Mouse (Mus musculus): ENCODE data around the gene Igll1. TPM values are rescaled to one million over a fixed set of nuclear protein-coding genes. Genes with fewer than 3 reads are reported as not detected.
"Not testable (repeated sequence)": the region's sequence is repeated elsewhere in the genome, so short reads cannot be mapped to it uniquely, and the experiment has no call there.

The Igll1 gene
- polyA plus RNA-seq, 1 experiment from 2014 or later = not detected

- no peak for ATAC-seq
- WGBS = 77% methylated on average over 13 of the region's 13 CpGs
- Histone ChIP-seq H3K27ac (ENCODE audit: low read depth, low read length) (no peak overlapping the region), H3K36me3 (ENCODE audit: control insufficient read depth, insufficient read depth, low read length) (no peaks in the 10 kb centered on the region), H3K4me3 (ENCODE audit: low read length) (no peak overlapping the region), H3K4me2 (ENCODE audit: low read length) (no peak overlapping the region), H3K9ac (ENCODE audit: low read depth, low read length) (no peak overlapping the region), H3K4me1 (ENCODE audit: control insufficient read depth, insufficient read depth, low read depth, low read length) (no peaks in the 10 kb centered on the region), H3K9me3 (ENCODE audit: control insufficient read depth, low read length) (no peaks in the 10 kb centered on the region), H3K27me3 (replicated peaks; ENCODE audit: control insufficient read depth, insufficient read depth, low read length) (no peaks in the 10 kb centered on the region)
Measured at GRCm38 (mm10) chr16:16856731-16857476, 6.9 kb downstream of the Igll1 start.

GRCm38 (mm10) chr16:16856054-16856453 is 7.7 kb downstream of the Igll1 start:
- H3K9ac ChIP-seq (ENCODE audit: low read depth, low read length); H3K9me3 ChIP-seq (ENCODE audit: control insufficient read depth, low read length); H3K4me3 ChIP-seq (ENCODE audit: low read length); ATAC-seq; H3K4me1 ChIP-seq (ENCODE audit: control insufficient read depth, insufficient read depth, low read depth, low read length); H3K27ac ChIP-seq (ENCODE audit: low read depth, low read length); H3K36me3 ChIP-seq (ENCODE audit: control insufficient read depth, insufficient read depth, low read length); H3K4me2 ChIP-seq (ENCODE audit: low read length); H3K27me3 ChIP-seq (replicated peaks; ENCODE audit: control insufficient read depth, insufficient read depth, low read length): not testable (repeated sequence)
- 91% methylated on average over 9 of the region's 9 CpGs for WGBS

- WGBS = 100% methylated on average over 1 of the region's 1 CpGs
- no peak for ATAC-seq
- no peak overlapping the region for H3K27ac ChIP-seq (ENCODE audit: low read depth, low read length)
- H3K27me3 ChIP-seq (replicated peaks; ENCODE audit: control insufficient read depth, insufficient read depth, low read length) = no peaks in the 10 kb centered on the region
- H3K9ac ChIP-seq (ENCODE audit: low read depth, low read length) = no peak overlapping the region
- no peak overlapping the region for H3K4me3 ChIP-seq (ENCODE audit: low read length)
- H3K9me3 ChIP-seq (ENCODE audit: control insufficient read depth, low read length) = no peaks in the 10 kb centered on the region
- H3K4me1 ChIP-seq (ENCODE audit: control insufficient read depth, insufficient read depth, low read depth, low read length) = no peaks in the 10 kb centered on the region
- H3K36me3 ChIP-seq (ENCODE audit: control insufficient read depth, insufficient read depth, low read length) = no peaks in the 10 kb centered on the region
- no peak overlapping the region for H3K4me2 ChIP-seq (ENCODE audit: low read length)
Measured at GRCm38 (mm10) chr16:16855541-16855940, 8.2 kb downstream of the Igll1 start.

GRCm38 (mm10) chr16:16854836-16855235 is 8.9 kb downstream of the Igll1 start:
- H3K9me3 ChIP-seq (ENCODE audit: control insufficient read depth, low read length) = no peaks in the 10 kb centered on the region
- no peaks in the 10 kb centered on the region for H3K36me3 ChIP-seq (ENCODE audit: control insufficient read depth, insufficient read depth, low read length)
- no peak overlapping the region for H3K27ac ChIP-seq (ENCODE audit: low read depth, low read length)
- H3K4me1 ChIP-seq (ENCODE audit: control insufficient read depth, insufficient read depth, low read depth, low read length) = no peaks in the 10 kb centered on the region
- H3K4me2 ChIP-seq (ENCODE audit: low read length) = no peak overlapping the region
- H3K9ac ChIP-seq (ENCODE audit: low read depth, low read length) = no peak overlapping the region
- WGBS = 29% methylated on average over 6 of the region's 6 CpGs
- H3K4me3 ChIP-seq (ENCODE audit: low read length) = no peak overlapping the region
- H3K27me3 ChIP-seq (replicated peaks; ENCODE audit: control insufficient read depth, insufficient read depth, low read length) = no peaks in the 10 kb centered on the region
- ATAC-seq = no peak

GRCm38 (mm10) chr16:16852411-16852810 is 11.4 kb downstream of the Igll1 start:
- no peak overlapping the region for H3K4me2 ChIP-seq (ENCODE audit: low read length)
- no peaks in the 10 kb centered on the region for H3K36me3 ChIP-seq (ENCODE audit: control insufficient read depth, insufficient read depth, low read length)
- WGBS = 78% methylated on average over 3 of the region's 3 CpGs
- no peak for ATAC-seq
- no peak overlapping the region for H3K27ac ChIP-seq (ENCODE audit: low read depth, low read length)
- H3K9me3 ChIP-seq (ENCODE audit: control insufficient read depth, low read length) = no peaks in the 10 kb centered on the region
- no peaks in the 10 kb centered on the region for H3K27me3 ChIP-seq (replicated peaks; ENCODE audit: control insufficient read depth, insufficient read depth, low read length)
- no peak overlapping the region for H3K9ac ChIP-seq (ENCODE audit: low read depth, low read length)
- no peak overlapping the region for H3K4me3 ChIP-seq (ENCODE audit: low read length)
- H3K4me1 ChIP-seq (ENCODE audit: control insufficient read depth, insufficient read depth, low read depth, low read length) = no peaks in the 10 kb centered on the region

- H3K9ac ChIP-seq (ENCODE audit: low read depth, low read length) = no peak overlapping the region
- no peaks in the 10 kb centered on the region for H3K36me3 ChIP-seq (ENCODE audit: control insufficient read depth, insufficient read depth, low read length)
- no peak overlapping the region for H3K27ac ChIP-seq (ENCODE audit: low read depth, low read length)
- no peaks in the 10 kb centered on the region for H3K4me1 ChIP-seq (ENCODE audit: control insufficient read depth, insufficient read depth, low read depth, low read length)
- no peak for ATAC-seq
- H3K4me3 ChIP-seq (ENCODE audit: low read length) = no peak overlapping the region
- H3K4me2 ChIP-seq (ENCODE audit: low read length) = no peak overlapping the region
- no peaks in the 10 kb centered on the region for H3K9me3 ChIP-seq (ENCODE audit: control insufficient read depth, low read length)
- no peaks in the 10 kb centered on the region for H3K27me3 ChIP-seq (replicated peaks; ENCODE audit: control insufficient read depth, insufficient read depth, low read length)
Measured at GRCm38 (mm10) chr16:16849196-16849595, 14.6 kb downstream of the Igll1 start.

- H3K4me1 ChIP-seq (ENCODE audit: control insufficient read depth, insufficient read depth, low read depth, low read length) = no peaks in the 10 kb centered on the region
- no peaks in the 10 kb centered on the region for H3K36me3 ChIP-seq (ENCODE audit: control insufficient read depth, insufficient read depth, low read length)
- 87% methylated on average over 3 of the region's 3 CpGs for WGBS
- H3K9me3 ChIP-seq (ENCODE audit: control insufficient read depth, low read length) = no peaks in the 10 kb centered on the region; the same call in 1 of the 2 replicates
- no peak overlapping the region for H3K27ac ChIP-seq (ENCODE audit: low read depth, low read length)
- peak overlapping the region; percentile 71 for H3K4me3 ChIP-seq (ENCODE audit: low read length)
- no peak; the same call in 1 of the 2 replicates for ATAC-seq
- H3K9ac ChIP-seq (ENCODE audit: low read depth, low read length) = no peak overlapping the region
- no peaks in the 10 kb centered on the region for H3K27me3 ChIP-seq (replicated peaks; ENCODE audit: control insufficient read depth, insufficient read depth, low read length)
- peak overlapping the region; percentile 86 for H3K4me2 ChIP-seq (ENCODE audit: low read length)
Measured at GRCm38 (mm10) chr16:16829671-16830070, 34.1 kb downstream of the Igll1 start.

- H3K9ac ChIP-seq (ENCODE audit: low read depth, low read length) = peak within 1 kb of the TSS; percentile 78
- no peaks in the 10 kb centered on the region for H3K4me1 ChIP-seq (ENCODE audit: control insufficient read depth, insufficient read depth, low read depth, low read length)
- peak; percentile 97 for ATAC-seq
- no peaks in the 10 kb centered on the region; the same call in 1 of the 2 replicates for H3K9me3 ChIP-seq (ENCODE audit: control insufficient read depth, low read length)
- H3K4me3 ChIP-seq (ENCODE audit: low read length) = peak within 1 kb of the TSS; percentile 71
- H3K4me2 ChIP-seq (ENCODE audit: low read length) = peak within 1 kb of the TSS; percentile 86
- no peaks in the 10 kb centered on the region for H3K36me3 ChIP-seq (ENCODE audit: control insufficient read depth, insufficient read depth, low read length)
- H3K27me3 ChIP-seq (replicated peaks; ENCODE audit: control insufficient read depth, insufficient read depth, low read length) = no peaks in the 10 kb centered on the region
- peak within 1 kb of the TSS; percentile 59 for H3K27ac ChIP-seq (ENCODE audit: low read depth, low read length)
- WGBS = 6% methylated on average over 33 of the region's 33 CpGs
Measured at GRCm38 (mm10) chr16:16828757-16829615, 34.8 kb downstream of the Igll1 start, which contains the start of gene Spag6l. Gene Spag6l, minus strand, starts transcription at chr16:16829456.

- peaks cover 4% of the 10 kb centered on the region for H3K9me3 ChIP-seq (ENCODE audit: control insufficient read depth, low read length)
- H3K27ac ChIP-seq (ENCODE audit: low read depth, low read length) = no peak overlapping the region
- no peak for ATAC-seq
- 64% methylated on average over 2 of the region's 2 CpGs for WGBS
- no peak overlapping the region for H3K4me2 ChIP-seq (ENCODE audit: low read length)
- no peak overlapping the region for H3K9ac ChIP-seq (ENCODE audit: low read depth, low read length)
- no peak overlapping the region for H3K4me3 ChIP-seq (ENCODE audit: low read length)
- H3K4me1 ChIP-seq (ENCODE audit: control insufficient read depth, insufficient read depth, low read depth, low read length) = no peaks in the 10 kb centered on the region
- H3K36me3 ChIP-seq (ENCODE audit: control insufficient read depth, insufficient read depth, low read length) = no peaks in the 10 kb centered on the region
- H3K27me3 ChIP-seq (replicated peaks; ENCODE audit: control insufficient read depth, insufficient read depth, low read length) = no peaks in the 10 kb centered on the region
Measured at GRCm38 (mm10) chr16:16826223-16826622, 37.6 kb downstream of the Igll1 start.

Measured in hindbrain, embryonic 16.5 days (tissue).